Mouse (Mus musculus) lung, embryonic 16.5 days (tissue): Measurements from ENCODE around the gene Large2. TPM values are rescaled to one million over a fixed set of nuclear protein-coding genes. Genes with fewer than 3 reads are reported as not detected.
A peak's percentile ranks its signal among the peaks of the same experiment; 100 is the strongest.
"Not testable (repeated sequence)": the region's sequence is repeated elsewhere in the genome, so short reads cannot be mapped to it uniquely, and the experiment has no call there.

ENCODE experiments used
- ATAC-seq: fragments of 200-750 bp; cut with Nextera tagmentation; 2 replicates; pipeline ENCODE4 v1.8.0; 2017; ENCODE audit warnings: low read depth, mild to moderate bottlenecking, moderate library complexity
- H3K27ac ChIP-seq: fragments of 300-500 bp; sonication (generic); 2 replicates; pipeline ENCODE4 v1.5.1; 2014; ENCODE audit warnings: mild to moderate bottlenecking, control low read depth, low read length
- H3K27me3 ChIP-seq: fragments of 300-500 bp; sonication (generic); 2 replicates; pipeline ENCODE4 v1.6.1; 2014; ENCODE audit warnings: low read depth, low read length, mixed read lengths; ENCODE audit not compliant: control insufficient read depth, insufficient read depth
- H3K36me3 ChIP-seq: fragments of 300-500 bp; sonication (generic); 2 replicates; pipeline ENCODE4 v1.6.1; 2014; ENCODE audit warnings: low read length; ENCODE audit not compliant: control insufficient read depth, insufficient read depth
- H3K4me1 ChIP-seq: fragments of 300-500 bp; sonication (generic); replicated peaks from 2 replicates; pipeline ENCODE4 v1.6.1; 2014; ENCODE audit warnings: low read length, mixed read lengths; ENCODE audit not compliant: control insufficient read depth, insufficient read depth
- H3K4me2 ChIP-seq: fragments of 300-500 bp; sonication (generic); 2 replicates; pipeline ENCODE4 v1.6.1; 2014; ENCODE audit warnings: low read depth, low read length, control low read depth
- H3K4me3 ChIP-seq: fragments of 300-500 bp; sonication (generic); 2 replicates; pipeline ENCODE4 v1.5.1; 2014; ENCODE audit warnings: mild to moderate bottlenecking, low read length, control low read depth
- H3K9ac ChIP-seq: fragments of 300-500 bp; sonication (generic); 2 replicates; pipeline ENCODE4 v1.6.1; 2014; ENCODE audit warnings: low read length, control low read depth
- H3K9me3 ChIP-seq: fragments of 300-500 bp; sonication (generic); 2 replicates; pipeline ENCODE4 v1.6.1; 2016; ENCODE audit warnings: low read length; ENCODE audit not compliant: control insufficient read depth
- WGBS: fragments of 180-500 bp; shearing (Covaris S2); extraction: QIAGEN DNeasy Blood & Tissue Kit; methylation state at CpG from one replicate; pipeline ENCODE4 v1.1.7; 2014; 5-methylcytosine and 5-hydroxymethylcytosine counted together
- polyA plus RNA-seq: library from polyadenylated mRNA; unstranded; fragments of >200 nt; fragmentation: Nextera tagmentation; extraction: Ambion mirVana; gene quantifications from 2 replicates; pipeline ENCODE4 v1.2.1, GENCODE M21; 2015

The Large2 gene
- polyA plus RNA-seq, 1 experiment from 2014 or later = 20.4 TPM

DNA sequence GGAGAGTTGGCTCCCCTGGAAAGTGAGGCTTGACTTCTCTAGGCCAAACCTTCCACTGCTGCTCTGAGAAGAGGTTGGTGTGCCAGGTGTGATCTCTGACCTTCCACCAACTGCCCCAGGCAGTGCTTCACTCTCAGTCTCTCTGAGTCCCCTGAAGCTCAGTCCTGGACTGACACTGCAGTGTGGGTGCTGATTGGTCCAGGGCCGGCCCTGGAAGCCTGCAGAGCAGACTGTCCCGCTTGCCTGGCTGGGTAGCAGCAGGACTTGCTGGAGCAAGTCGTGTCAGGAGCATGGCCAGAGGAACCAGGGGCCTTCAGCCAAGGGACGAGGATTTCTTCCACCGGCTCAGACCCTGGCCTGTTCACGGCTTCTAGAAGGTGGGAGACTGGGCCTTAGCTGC, 30.1 kb upstream of the Large2 start:
- Histone ChIP-seq H3K4me1 (peaks cover 5% of the 10 kb centered on the region), H3K9ac (no peak overlapping the region), H3K27ac (no peak overlapping the region), H3K4me2 (no peak overlapping the region), H3K4me3 (no peak overlapping the region), H3K9me3 (no peaks in the 10 kb centered on the region), H3K27me3 (peaks cover 7% of the 10 kb centered on the region), H3K36me3 (peaks cover 26% of the 10 kb centered on the region)
- no peak for ATAC-seq
- WGBS = 84% methylated on average over 6 of the region's 6 CpGs

DNA sequence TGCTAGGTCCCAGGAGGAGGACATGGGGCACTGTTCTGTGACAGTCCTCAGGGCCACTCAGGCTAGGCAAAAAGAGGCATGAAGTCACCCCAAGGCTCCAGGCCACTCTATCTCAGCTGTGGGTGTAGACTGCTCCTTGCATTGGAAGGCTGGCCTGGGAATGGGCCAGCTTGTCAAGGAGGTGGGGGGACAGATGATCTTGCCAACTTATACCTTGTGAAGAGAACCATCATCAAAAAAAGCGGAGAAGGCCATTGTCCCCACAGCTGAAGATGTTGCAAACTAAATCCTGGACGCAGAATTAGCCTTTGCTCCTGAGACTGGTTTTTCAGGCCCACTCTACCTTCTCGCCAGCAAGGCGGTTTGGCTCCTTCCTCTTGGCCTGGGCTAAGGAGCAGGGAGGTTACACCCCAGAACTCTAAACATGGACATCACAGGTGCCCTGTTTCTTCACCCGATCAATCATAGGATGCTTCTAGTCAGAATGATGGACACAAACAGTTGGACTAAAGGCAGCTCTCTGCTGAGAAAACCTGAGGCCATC, 29.2 kb upstream of the Large2 start:
- Histone ChIP-seq H3K27me3 (peaks cover 7% of the 10 kb centered on the region), H3K4me3 (no peak overlapping the region), H3K4me2 (no peak overlapping the region), H3K4me1 (peaks cover 5% of the 10 kb centered on the region), H3K36me3 (peaks cover 19% of the 10 kb centered on the region), H3K9ac (no peak overlapping the region), H3K9me3 (no peaks in the 10 kb centered on the region), H3K27ac (no peak overlapping the region)
- WGBS = 93% methylated on average over 5 of the region's 5 CpGs
- no peak for ATAC-seq

DNA sequence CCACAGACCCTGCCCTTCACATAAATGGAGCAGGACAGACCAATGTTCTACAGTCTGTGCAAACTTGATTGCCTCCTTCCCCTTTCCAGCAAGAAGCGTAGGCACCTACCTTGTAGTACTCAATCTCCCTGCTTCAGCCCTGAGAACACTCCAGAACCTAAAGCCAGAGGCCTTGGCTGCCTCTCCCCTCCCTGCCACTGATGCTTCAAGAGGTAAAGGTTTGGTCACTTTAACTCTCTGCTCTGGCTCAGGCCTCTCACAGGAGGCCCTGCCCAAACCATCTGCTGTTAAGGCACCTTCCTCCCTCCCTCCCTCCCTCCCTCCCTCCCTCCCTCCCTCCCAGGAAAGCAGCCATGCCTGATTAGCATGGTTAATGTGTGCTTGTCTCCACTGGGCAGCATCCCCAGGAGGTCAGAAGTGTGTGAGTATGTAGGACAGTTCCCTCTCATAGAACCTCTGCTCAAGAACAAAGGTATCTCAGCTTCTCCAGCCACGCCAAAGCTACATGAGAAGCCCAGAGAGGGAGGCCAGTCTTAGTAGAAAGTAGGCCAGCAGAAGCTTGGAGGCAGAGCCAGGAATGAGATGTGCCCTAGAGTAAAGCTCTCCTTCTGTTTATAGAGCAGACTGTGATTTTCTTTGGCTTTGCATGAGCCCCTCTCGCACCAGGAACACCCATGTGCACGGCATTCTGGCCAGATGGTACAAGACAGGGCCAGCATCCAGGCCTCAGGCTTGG, 28.1 kb upstream of the Large2 start:
- Histone ChIP-seq H3K27me3 (peaks cover 7% of the 10 kb centered on the region), H3K4me3 (no peak overlapping the region), H3K27ac (no peak overlapping the region), H3K4me2 (no peak overlapping the region), H3K9ac (no peak overlapping the region), H3K9me3 (no peaks in the 10 kb centered on the region), H3K36me3 (peaks cover 18% of the 10 kb centered on the region), H3K4me1 (peaks cover 5% of the 10 kb centered on the region)
- 74% methylated on average over 4 of the region's 4 CpGs for WGBS
- no peak for ATAC-seq

DNA sequence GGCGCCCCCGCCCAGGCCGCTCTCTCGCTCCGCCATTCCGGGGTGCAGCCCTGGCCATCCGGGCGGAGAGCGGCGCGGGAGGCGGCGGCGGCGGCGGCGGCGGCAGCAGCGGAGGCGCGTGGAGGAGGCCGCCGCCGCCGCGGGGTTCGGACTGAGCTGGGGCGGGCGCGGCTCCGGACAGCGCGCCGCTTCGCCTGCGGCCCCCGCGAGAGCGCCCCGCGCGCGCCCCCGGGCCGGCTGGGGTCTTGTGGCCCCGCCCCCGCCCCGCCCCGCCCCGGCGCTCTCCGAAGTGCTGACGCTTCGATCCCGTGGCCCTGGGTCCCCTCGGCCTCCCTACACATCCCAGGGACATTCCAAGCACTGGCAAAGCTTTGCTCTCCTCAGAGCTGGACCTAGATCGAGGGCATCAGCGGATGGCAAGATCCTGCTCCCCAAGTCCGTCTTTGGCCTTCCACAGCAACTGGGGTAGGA, 26.5 kb upstream of the Large2 start, which contains the start of gene Mapk8ip1:
Mapk8ip1 (minus strand) TSS at position 173 of the 471 bp plus-strand sequence.
- no peak within 1 kb of the TSS for H3K27ac ChIP-seq
- peaks cover 7% of the 10 kb centered on the region for H3K27me3 ChIP-seq
- WGBS = 2% methylated on average over 22 of the region's 59 CpGs
- H3K4me3 ChIP-seq = peak within 1 kb of the TSS; percentile 68
- peaks cover 5% of the 10 kb centered on the region for H3K4me1 ChIP-seq
- peak; percentile 83 for ATAC-seq
- peaks cover 18% of the 10 kb centered on the region for H3K36me3 ChIP-seq
- no peaks in the 10 kb centered on the region for H3K9me3 ChIP-seq
- H3K9ac ChIP-seq = peak within 1 kb of the TSS; percentile 70
- H3K4me2 ChIP-seq = peak within 1 kb of the TSS; percentile 98

DNA sequence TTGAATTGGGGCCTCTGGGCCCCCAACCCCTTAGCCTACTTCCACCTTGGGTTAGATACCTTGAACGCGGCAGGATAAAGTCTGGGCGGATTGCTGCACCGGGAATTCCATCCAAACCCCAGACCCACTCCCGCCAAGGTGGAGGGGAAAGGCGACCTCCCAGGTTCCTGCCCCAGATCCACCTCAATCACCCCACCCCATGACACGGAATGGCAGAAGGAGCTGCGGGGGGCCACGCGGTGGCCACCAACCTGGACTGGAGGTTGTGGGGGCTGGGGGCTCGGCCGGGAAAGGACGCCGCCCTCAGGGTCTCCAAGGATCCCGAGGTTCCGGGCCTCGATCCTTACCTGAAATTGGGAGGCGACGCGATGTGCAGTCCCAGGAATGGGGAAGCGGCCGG, 26.0 kb upstream of the Large2 start:
- Histone ChIP-seq H3K4me1 (peaks cover 5% of the 10 kb centered on the region), H3K36me3 (peaks cover 14% of the 10 kb centered on the region), H3K4me3 (peak overlapping the region; percentile 68), H3K4me2 (peak overlapping the region; percentile 98), H3K9me3 (no peaks in the 10 kb centered on the region), H3K9ac (peak overlapping the region; percentile 70), H3K27me3 (peaks cover 7% of the 10 kb centered on the region), H3K27ac (no peak overlapping the region)
- ATAC-seq = 0 out of 2 replicates have a peak, but pooled peaks have one; percentile 11
- 6% methylated on average over 13 of the region's 22 CpGs for WGBS

DNA sequence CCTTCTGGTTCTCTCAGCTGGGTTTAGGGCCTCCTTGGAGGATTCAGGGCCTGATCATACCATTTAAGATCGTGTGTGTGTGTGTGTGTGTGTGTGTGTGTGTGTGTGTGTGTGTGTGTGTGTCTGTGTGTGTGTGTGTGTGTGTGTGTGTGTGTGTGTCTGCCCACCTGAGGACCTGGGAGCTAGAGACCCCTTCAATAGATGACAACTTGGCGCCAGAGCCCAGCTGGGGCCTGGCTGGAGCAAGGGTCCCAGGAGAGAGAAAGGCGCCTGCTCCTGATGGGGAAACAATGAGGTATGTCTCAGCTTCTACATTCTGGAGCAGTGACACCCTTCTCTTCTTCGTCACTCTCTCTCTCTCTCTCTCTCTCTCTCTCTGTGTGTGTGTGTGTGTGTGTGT, 25.2 kb upstream of the Large2 start:
- ATAC-seq, H3K36me3 ChIP-seq, H3K27me3 ChIP-seq, H3K4me3 ChIP-seq, H3K4me1 ChIP-seq, H3K4me2 ChIP-seq, H3K9ac ChIP-seq, H3K27ac ChIP-seq, H3K9me3 ChIP-seq: not testable (repeated sequence)
- WGBS = 59% methylated on average over 4 of the region's 4 CpGs

DNA sequence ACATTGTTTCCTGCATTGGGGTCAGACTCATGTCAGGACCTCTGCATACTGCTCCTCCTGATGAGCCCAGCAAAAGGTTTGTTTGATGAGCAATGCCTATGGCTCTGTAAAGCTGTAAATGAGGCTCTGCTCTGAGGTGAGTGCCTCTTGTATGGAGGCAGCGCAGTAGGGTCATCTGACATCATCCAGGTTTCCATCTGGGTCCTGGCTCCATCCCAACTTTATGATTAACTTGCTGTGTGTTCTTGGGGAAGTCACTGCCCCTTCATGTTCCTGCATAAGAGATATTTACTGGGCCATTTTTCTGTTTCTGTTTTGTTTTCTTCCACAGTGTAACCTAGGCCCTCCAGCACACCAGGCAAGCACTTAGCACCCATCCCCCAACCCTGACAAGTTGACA, 22.8 kb upstream of the Large2 start:
- Histone ChIP-seq H3K27me3 (peaks cover 8% of the 10 kb centered on the region), H3K4me1 (peaks cover 8% of the 10 kb centered on the region), H3K36me3 (no peaks in the 10 kb centered on the region), H3K9ac (no peak overlapping the region), H3K9me3 (no peaks in the 10 kb centered on the region), H3K27ac (no peak overlapping the region), H3K4me2 (no peak overlapping the region), H3K4me3 (no peak overlapping the region)
- WGBS = 81% methylated on average over 1 of the region's 1 CpGs
- no peak for ATAC-seq

DNA sequence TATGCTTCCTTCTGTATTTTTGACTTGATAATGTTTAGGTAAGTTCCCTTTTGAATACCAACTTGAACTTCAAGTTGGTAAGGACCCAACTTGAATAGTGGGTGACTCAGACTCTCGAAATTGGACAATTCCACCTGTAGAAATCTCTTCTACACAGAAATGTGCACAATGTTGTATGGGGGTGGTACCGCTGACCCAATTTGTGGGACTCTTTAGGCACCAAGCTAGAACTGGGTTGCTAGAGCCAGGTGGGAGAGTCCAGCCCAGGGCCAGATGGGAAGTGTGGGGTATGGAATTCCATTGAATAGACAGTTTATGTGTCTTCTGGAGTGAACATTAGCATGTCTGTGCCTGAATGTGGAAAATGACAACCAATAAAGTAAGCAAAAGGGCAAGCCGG, 20.9 kb upstream of the Large2 start:
- H3K27ac ChIP-seq = no peak overlapping the region
- no peak for ATAC-seq
- peaks cover 11% of the 10 kb centered on the region for H3K4me1 ChIP-seq
- H3K27me3 ChIP-seq = peaks cover 5% of the 10 kb centered on the region
- H3K9ac ChIP-seq = no peak overlapping the region
- no peak overlapping the region for H3K4me3 ChIP-seq
- no peaks in the 10 kb centered on the region for H3K36me3 ChIP-seq
- no peaks in the 10 kb centered on the region for H3K9me3 ChIP-seq
- no peak overlapping the region for H3K4me2 ChIP-seq
- 79% methylated on average over 3 of the region's 3 CpGs for WGBS

DNA sequence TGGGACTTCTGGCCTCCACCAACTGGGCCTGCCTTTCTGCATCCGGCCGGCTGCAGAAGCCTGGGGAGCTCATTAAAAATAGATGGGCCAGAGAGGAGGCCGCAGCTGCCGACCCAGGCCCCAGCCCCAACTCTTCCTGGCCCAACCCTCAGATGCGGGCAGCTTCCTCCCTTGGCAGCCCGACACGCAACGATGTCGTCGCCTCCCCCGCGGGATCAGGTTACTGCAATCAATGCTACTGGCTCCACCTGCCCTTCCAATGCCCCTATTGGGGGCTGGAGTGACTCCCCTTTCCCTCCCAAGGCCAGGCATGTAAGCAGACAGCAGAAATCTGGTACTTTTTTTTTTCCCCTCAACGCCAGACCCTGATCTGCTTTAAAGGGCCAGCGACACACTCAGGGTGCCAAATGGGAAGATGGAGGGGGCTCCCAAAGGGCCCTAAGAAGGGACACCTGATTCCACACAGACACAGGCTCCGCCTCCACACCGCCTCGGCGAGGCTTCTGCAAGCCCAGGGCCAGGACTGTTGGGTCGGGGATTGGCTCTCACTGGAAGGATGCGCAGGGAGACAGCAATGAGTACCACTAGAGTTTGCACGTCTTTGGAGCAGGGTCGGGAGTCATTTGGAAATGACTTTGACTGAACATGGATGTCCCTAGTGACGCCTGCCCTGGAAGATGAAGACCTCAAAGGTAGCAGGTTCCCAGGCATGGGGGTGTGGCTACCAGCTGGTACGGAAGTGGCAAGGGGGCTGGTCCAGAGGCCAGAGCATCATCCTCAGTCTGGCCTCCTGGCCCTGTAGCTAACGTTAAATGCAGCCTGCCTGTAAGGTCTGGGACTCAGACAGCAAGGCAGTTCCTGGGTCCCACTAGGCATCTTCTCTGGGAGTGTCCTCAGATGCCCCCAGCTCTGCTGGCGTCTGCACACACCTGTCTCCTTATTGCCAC, 17.9 kb upstream of the Large2 start:
- ATAC-seq = no peak
- 3% methylated on average over 26 of the region's 26 CpGs for WGBS
- H3K36me3 ChIP-seq = no peaks in the 10 kb centered on the region
- H3K4me2 ChIP-seq = peak overlapping the region; percentile 42
- peaks cover 26% of the 10 kb centered on the region for H3K4me1 ChIP-seq
- peak overlapping the region; percentile 47; the same call in 1 of the 2 replicates for H3K9ac ChIP-seq
- H3K27me3 ChIP-seq = peaks cover 2% of the 10 kb centered on the region; the same call in 1 of the 2 replicates
- peak overlapping the region; percentile 27 for H3K4me3 ChIP-seq
- no peaks in the 10 kb centered on the region for H3K9me3 ChIP-seq
- no peak overlapping the region for H3K27ac ChIP-seq
